Mouse (Mus musculus) G1E (cell line): Measurements from ENCODE around the gene Klf15. TPM values are rescaled to one million over a fixed set of nuclear protein-coding genes. Genes with fewer than 3 reads are reported as not detected.

Source experiments
- ATAC-seq: 2 replicates; pipeline ENCODE4 v1.8.0; 2016; ENCODE audit warnings: mild to moderate bottlenecking; ENCODE audit not compliant: insufficient number of reproducible peaks, poor library complexity, low FRiP score, severe bottlenecking; ENCODE audit errors: extremely low read depth
- DNase-seq: peaks from one replicate; pipeline ENCODE4 v3.0.0; 2012; ENCODE audit warnings: low spot score
- H3K27me3 ChIP-seq: 2 replicates; pipeline ENCODE4 v1.6.1; 2012; ENCODE audit warnings: mild to moderate bottlenecking, low read length, inconsistent platforms; ENCODE audit not compliant: insufficient read depth
- H3K36me3 ChIP-seq: replicated peaks from 2 replicates; pipeline ENCODE3; 2012; ENCODE audit warnings: mild to moderate bottlenecking, inconsistent platforms
- H3K4me1 ChIP-seq: 2 replicates; pipeline ENCODE4 v1.6.1; 2012; ENCODE audit warnings: low read depth, low read length, inconsistent platforms, mixed read lengths; ENCODE audit not compliant: insufficient read depth
- H3K4me3 ChIP-seq: 2 replicates; pipeline ENCODE4 v1.5.1; 2012; ENCODE audit warnings: low read depth, mild to moderate bottlenecking, inconsistent platforms, low read length, moderate library complexity, mixed read lengths
- H3K9me3 ChIP-seq: replicated peaks from 2 replicates; pipeline ENCODE4 v1.6.1; 2012; ENCODE audit warnings: inconsistent platforms
- CTCF ChIP-seq: IDR thresholded peaks from 2 replicates; pipeline ENCODE4 v1.5.1; 2012; ENCODE audit warnings: low read depth, low read length, inconsistent platforms, mixed read lengths
- GATA1 ChIP-seq: IDR thresholded peaks from 2 replicates; pipeline ENCODE4 v1.6.1; 2012; ENCODE audit warnings: borderline replicate concordance, low read length, inconsistent platforms, mixed read lengths
- GATA2 ChIP-seq: IDR thresholded peaks from 2 replicates; pipeline ENCODE4 v1.6.1; 2012; ENCODE audit warnings: low read depth, low read length, inconsistent platforms, borderline replicate concordance
- POLR2AphosphoS5 ChIP-seq: IDR thresholded peaks from 2 replicates; pipeline ENCODE4 v1.6.1; 2012; ENCODE audit warnings: low read depth, low read length, inconsistent platforms; ENCODE audit not compliant: insufficient replicate concordance
- TAL1 ChIP-seq: conservative IDR thresholded peaks from 2 replicates; pipeline ENCODE4 v1.6.1; 2012; ENCODE audit warnings: low read depth, low read length, inconsistent platforms, mixed read lengths
- polyA plus RNA-seq: library from polyadenylated mRNA; stranded (reverse); fragments of >175 nt; gene quantifications from 2 replicates; pipeline ENCODE4 v1.2.3, GENCODE M21; 2012
- total RNA-seq, 2 experiments: library from RNA; stranded (forward) in 1 of 2; stranded (reverse) in 1 of 2; fragments of 200-1000 nt in 1 of 2; fragments of >200 nt in 1 of 2; fragmentation: Nextera tagmentation in 1 of 2; gene quantifications; 2 replicates each; pipeline ENCODE4 v1.2.3; 2014 to 2017

Klf15 gene
- total and polyA plus RNA-seq, 3 experiments: 0.05 TPM; not detected in 2

GRCm38 (mm10) chr6:90514369-90514768 is 52.0 kb downstream of the Klf15 start:
- H3K4me1 ChIP-seq: no peaks in the 10 kb centered on the region
- no peak for DNase-seq
- TF ChIP-seq TAL1 (no peak), POLR2AphosphoS5 (no peak), CTCF (no peak), GATA1 (no peak), GATA2 (no peak)
- H3K9me3 ChIP-seq: no peaks in the 10 kb centered on the region
- no peak overlapping the region for H3K4me3 ChIP-seq
- 0 out of 2 replicates have a peak, but pooled peaks cover 5% of the 10 kb centered on the region for H3K27me3 ChIP-seq
- no peaks in the 10 kb centered on the region for H3K36me3 ChIP-seq
- ATAC-seq: no peak

- Histone ChIP-seq H3K36me3 (no peaks in the 10 kb centered on the region), H3K4me3 (no peak overlapping the region), H3K9me3 (no peaks in the 10 kb centered on the region), H3K4me1 (no peaks in the 10 kb centered on the region), H3K27me3 (0 out of 2 replicates have a peak, but pooled peaks cover 5% of the 10 kb centered on the region)
- no peak for TF ChIP-seq POLR2AphosphoS5
- TF ChIP-seq CTCF: peak; percentile 43
- ATAC-seq: 0 out of 2 replicates have a peak, but pooled peaks have one; percentile 22
- peak; percentile 21 for DNase-seq
Measured at GRCm38 (mm10) chr6:90514883-90515405, 52.6 kb downstream of the Klf15 start.

- Histone ChIP-seq H3K36me3 (no peaks in the 10 kb centered on the region), H3K4me3 (no peak overlapping the region), H3K27me3 (peaks cover 3% of the 10 kb centered on the region; the same call in 1 of the 2 replicates), H3K4me1 (no peaks in the 10 kb centered on the region), H3K9me3 (no peaks in the 10 kb centered on the region)
- no peak for TF ChIP-seq CTCF
- no peak for TF ChIP-seq POLR2AphosphoS5
- TF ChIP-seq GATA1: no peak
- no peak for ATAC-seq
- no peak for DNase-seq
Measured at GRCm38 (mm10) chr6:90518892-90519291, 56.5 kb downstream of the Klf15 start.

- no peak for DNase-seq
- no peak for ATAC-seq
- no peaks in the 10 kb centered on the region for H3K36me3 ChIP-seq
Measured at GRCm38 (mm10) chr6:90519375-90519774, 57.0 kb downstream of the Klf15 start.

More at GRCm38 (mm10) chr6:90519375-90519774, 57.0 kb downstream of the Klf15 start:
- no peaks in the 10 kb centered on the region for H3K9me3 ChIP-seq
- H3K4me3 ChIP-seq: no peak overlapping the region
- no peaks in the 10 kb centered on the region for H3K4me1 ChIP-seq
- TF ChIP-seq CTCF (no peak), POLR2AphosphoS5 (no peak), TAL1 (no peak), GATA1 (no peak), GATA2 (no peak)
- H3K27me3 ChIP-seq: peaks cover 3% of the 10 kb centered on the region; the same call in 1 of the 2 replicates

Other genes starting within 250 kb of the Klf15 start
- not detected in 2 replicates for gene Vmn1r53, start 238.1 kb upstream of the Klf15 start, total RNA-seq (2014; fragmentation: Nextera tagmentation)
- 0.16 and 0.52 TPM in 2 replicates for gene Vmn1r53, start 238.1 kb upstream of the Klf15 start, total RNA-seq (2017)
- not detected in 2 replicates for gene Vmn1r53, start 238.1 kb upstream of the Klf15 start, polyA plus RNA-seq
- not detected in 2 replicates for gene Vmn1r54, start 216.3 kb upstream of the Klf15 start, total RNA-seq (2014; fragmentation: Nextera tagmentation)
- gene Vmn1r54, start 216.3 kb upstream of the Klf15 start, total RNA-seq (2017): 0.16 and 0.23 TPM in 2 replicates
- gene Vmn1r54, start 216.3 kb upstream of the Klf15 start, polyA plus RNA-seq: not detected in 2 replicates
- gene BC048671, start 161.4 kb upstream of the Klf15 start, total RNA-seq (2014; fragmentation: Nextera tagmentation): not detected in 2 replicates
- not detected in 2 replicates for gene BC048671, start 161.4 kb upstream of the Klf15 start, total RNA-seq (2017)
- gene BC048671, start 161.4 kb upstream of the Klf15 start, polyA plus RNA-seq: not detected in 2 replicates
- gene Chst13, start 137.4 kb upstream of the Klf15 start, total RNA-seq (2014; fragmentation: Nextera tagmentation): not detected in 2 replicates
- gene Chst13, start 137.4 kb upstream of the Klf15 start, total RNA-seq (2017): 0.11 TPM in 1 of 2 replicates, not detected in the other
- 0.03 TPM in 1 of 2 replicates, not detected in the other for gene Chst13, start 137.4 kb upstream of the Klf15 start, polyA plus RNA-seq
- not detected in 2 replicates for gene Uroc1, start 129.3 kb upstream of the Klf15 start, total RNA-seq (2014; fragmentation: Nextera tagmentation)
- gene Uroc1, start 129.3 kb upstream of the Klf15 start, total RNA-seq (2017): not detected in 2 replicates
- not detected in 2 replicates for gene Uroc1, start 129.3 kb upstream of the Klf15 start, polyA plus RNA-seq
- 23.3 and 24.9 TPM in 2 replicates for gene Zxdc, start 93.1 kb upstream of the Klf15 start, total RNA-seq (2014; fragmentation: Nextera tagmentation)
- gene Zxdc, start 93.1 kb upstream of the Klf15 start, total RNA-seq (2017): 19.0 and 19.7 TPM in 2 replicates
- 32.5 and 36.2 TPM in 2 replicates for gene Zxdc, start 93.1 kb upstream of the Klf15 start, polyA plus RNA-seq
- gene Cfap100, start 33.8 kb upstream of the Klf15 start, total RNA-seq (2014; fragmentation: Nextera tagmentation): not detected in 2 replicates
- 0.27 TPM in 1 of 2 replicates, not detected in the other for gene Cfap100, start 33.8 kb upstream of the Klf15 start, total RNA-seq (2017)
- gene Cfap100, start 33.8 kb upstream of the Klf15 start, polyA plus RNA-seq: not detected in 2 replicates
- not detected in 2 replicates for gene Aldh1l1, start 23.9 kb downstream of the Klf15 start, total RNA-seq (2014; fragmentation: Nextera tagmentation)
- 0.05 TPM in 1 of 2 replicates, not detected in the other for gene Aldh1l1, start 23.9 kb downstream of the Klf15 start, total RNA-seq (2017)
- not detected in 2 replicates for gene Aldh1l1, start 23.9 kb downstream of the Klf15 start, polyA plus RNA-seq
- gene Slc41a3, start 142.1 kb downstream of the Klf15 start, total RNA-seq (2014; fragmentation: Nextera tagmentation): 51.0 and 55.7 TPM in 2 replicates
- 47.7 and 50.2 TPM in 2 replicates for gene Slc41a3, start 142.1 kb downstream of the Klf15 start, total RNA-seq (2017)
- 84.7 and 85.1 TPM in 2 replicates for gene Slc41a3, start 142.1 kb downstream of the Klf15 start, polyA plus RNA-seq